Mouse (Mus musculus): ENCODE measurements around the gene Rspry1. TPM values are rescaled to one million over a fixed set of nuclear protein-coding genes. Genes with fewer than 3 reads are reported as not detected.

The Rspry1 gene
- polyA plus RNA-seq, 1 experiment from 2014 or later: 41.8 TPM

- no peak overlapping the region for H3K27ac ChIP-seq
- peaks cover 39% of the 10 kb centered on the region for H3K27me3 ChIP-seq (ENCODE audit: insufficient read depth, poor library complexity, severe bottlenecking)
- no peak for DNase-seq (ENCODE audit: low spot score)
- H3K4me1 ChIP-seq (replicated peaks): peaks cover 17% of the 10 kb centered on the region
- no peaks in the 10 kb centered on the region for H3K9me3 ChIP-seq
- no peaks in the 10 kb centered on the region for H3K36me3 ChIP-seq
- WGBS: 87% methylated on average over 4 of the region's 4 CpGs
- no peak overlapping the region for H3K4me3 ChIP-seq
Measured at GRCm38 (mm10) chr8:94700421-94700935, 98.7 kb downstream of the Rspry1 start.

DNA sequence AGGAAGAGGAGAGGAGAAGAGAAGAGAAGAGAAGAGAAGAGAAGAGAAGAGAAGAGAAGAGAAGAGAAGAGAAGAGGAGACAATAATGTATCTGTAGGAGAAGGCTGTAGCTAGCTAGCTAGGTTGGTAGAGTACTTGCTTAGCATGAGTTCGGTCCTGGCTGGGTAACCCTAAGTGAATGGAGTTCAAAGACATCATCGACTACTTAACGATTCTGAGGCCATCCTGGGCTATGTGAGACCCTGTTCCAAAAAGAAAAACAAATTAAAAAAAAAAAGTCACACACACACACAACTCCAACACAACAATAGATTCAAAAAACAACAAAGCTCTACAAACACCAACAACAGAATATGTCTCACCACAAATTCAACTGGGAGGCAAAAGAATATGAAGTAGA, 100.4 kb downstream of the Rspry1 start:
- H3K27me3 ChIP-seq (ENCODE audit: insufficient read depth, poor library complexity, severe bottlenecking): peaks cover 28% of the 10 kb centered on the region
- peak overlapping the region; percentile 57; the same call in 1 of the 2 replicates for H3K4me3 ChIP-seq
- peaks cover 6% of the 10 kb centered on the region; the same call in 1 of the 2 replicates for H3K4me1 ChIP-seq (replicated peaks)
- no peaks in the 10 kb centered on the region for H3K36me3 ChIP-seq
- WGBS: 76% methylated on average over 3 of the region's 3 CpGs
- no peak overlapping the region for H3K27ac ChIP-seq
- no peaks in the 10 kb centered on the region for H3K9me3 ChIP-seq
- no peak for DNase-seq (ENCODE audit: low spot score)

- peak; percentile 87 for DNase-seq (ENCODE audit: low spot score)
- H3K36me3 ChIP-seq: no peaks in the 10 kb centered on the region
- peak overlapping the region; percentile 31; the same call in 1 of the 2 replicates for H3K27ac ChIP-seq
- H3K27me3 ChIP-seq (ENCODE audit: insufficient read depth, poor library complexity, severe bottlenecking): peaks cover 18% of the 10 kb centered on the region
- peak overlapping the region; percentile 57 for H3K4me3 ChIP-seq
- H3K4me1 ChIP-seq (replicated peaks): peaks cover 6% of the 10 kb centered on the region; the same call in 1 of the 2 replicates
- H3K9me3 ChIP-seq: no peaks in the 10 kb centered on the region
- WGBS: under 1% methylated on average over 35 of the region's 35 CpGs
Measured at GRCm38 (mm10) chr8:94702844-94703813, 101.4 kb downstream of the Rspry1 start.

GRCm38 (mm10) chr8:94703972-94704668, 102.4 kb downstream of the Rspry1 start:
- WGBS: under 1% methylated on average over 35 of the region's 35 CpGs
- peak overlapping the region; percentile 61 for H3K4me3 ChIP-seq
- H3K27ac ChIP-seq: peak overlapping the region; percentile 69; the same call in 1 of the 2 replicates
- no peaks in the 10 kb centered on the region for H3K9me3 ChIP-seq
- peaks cover 10% of the 10 kb centered on the region; the same call in 1 of the 2 replicates for H3K27me3 ChIP-seq (ENCODE audit: insufficient read depth, poor library complexity, severe bottlenecking)
- peaks cover 6% of the 10 kb centered on the region; the same call in 1 of the 2 replicates for H3K4me1 ChIP-seq (replicated peaks)
- peak; percentile 98 for DNase-seq (ENCODE audit: low spot score)
- no peaks in the 10 kb centered on the region for H3K36me3 ChIP-seq

DNA sequence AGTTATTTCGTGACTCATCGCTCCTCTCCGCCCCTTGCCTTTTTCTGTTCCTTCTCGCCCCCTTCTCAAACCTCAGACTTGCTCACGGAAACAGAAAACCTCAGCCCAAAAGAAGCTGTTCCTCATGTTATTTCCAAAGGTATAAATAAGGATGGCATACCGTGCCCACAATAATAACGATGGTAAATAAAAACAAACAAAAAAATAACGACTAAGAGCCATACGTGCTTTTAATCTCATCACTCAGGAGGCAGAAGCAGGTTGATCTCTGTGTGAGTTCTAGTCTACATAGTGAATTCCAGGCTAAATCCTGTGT, 102.9 kb downstream of the Rspry1 start:
- Histone ChIP-seq H3K4me3 (peak overlapping the region; percentile 61), H3K27ac (peak overlapping the region; percentile 69; the same call in 1 of the 2 replicates), H3K4me1 (replicated peaks) (peaks cover 10% of the 10 kb centered on the region; the same call in 1 of the 2 replicates), H3K27me3 (ENCODE audit: insufficient read depth, poor library complexity, severe bottlenecking) (peaks cover 10% of the 10 kb centered on the region; the same call in 1 of the 2 replicates), H3K9me3 (no peaks in the 10 kb centered on the region), H3K36me3 (no peaks in the 10 kb centered on the region)
- no peak for DNase-seq (ENCODE audit: low spot score)
- 20% methylated on average over 9 of the region's 9 CpGs for WGBS

DNA sequence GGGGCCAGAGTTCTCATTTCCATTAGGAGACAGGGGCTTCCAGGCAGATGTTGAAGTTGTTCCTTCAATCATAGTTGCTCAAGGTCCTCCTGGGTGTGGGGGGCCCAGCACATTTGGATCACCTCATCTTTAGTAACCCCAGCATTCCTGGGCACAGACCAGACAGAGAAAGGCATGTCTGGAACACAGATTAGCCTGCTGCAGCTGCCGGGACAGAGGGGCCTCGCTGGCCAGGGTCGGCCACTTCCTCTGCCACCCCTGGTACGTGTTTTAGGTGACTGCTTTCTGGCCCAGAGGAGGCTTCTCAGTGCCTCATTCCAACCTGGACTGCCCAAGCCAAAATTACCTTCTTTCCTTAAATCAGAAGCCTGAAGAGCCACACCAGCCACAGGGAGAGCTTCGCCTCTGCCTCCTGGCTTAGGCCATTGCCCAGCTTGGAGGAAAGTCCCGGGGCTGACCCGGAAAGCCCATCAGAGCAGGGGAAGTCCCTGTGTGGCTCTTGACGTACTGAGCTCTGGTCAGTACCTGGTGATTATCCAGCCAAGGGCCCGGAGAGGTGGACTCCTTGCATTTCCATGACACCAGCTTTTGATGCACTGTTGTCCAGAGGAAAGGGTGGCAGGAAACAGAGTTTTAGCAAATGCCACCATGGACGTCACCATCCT, 104.0 kb downstream of the Rspry1 start:
- 87% methylated on average over 10 of the region's 10 CpGs for WGBS
- Histone ChIP-seq H3K36me3 (no peaks in the 10 kb centered on the region), H3K27ac (no peak overlapping the region), H3K9me3 (no peaks in the 10 kb centered on the region), H3K4me3 (no peak overlapping the region), H3K27me3 (ENCODE audit: insufficient read depth, poor library complexity, severe bottlenecking) (peaks cover 10% of the 10 kb centered on the region; the same call in 1 of the 2 replicates), H3K4me1 (replicated peaks) (peaks cover 17% of the 10 kb centered on the region; the same call in 1 of the 2 replicates)
- no peak for DNase-seq (ENCODE audit: low spot score)

- DNase-seq (ENCODE audit: low spot score): no peak
- Histone ChIP-seq H3K36me3 (no peaks in the 10 kb centered on the region), H3K27me3 (ENCODE audit: insufficient read depth, poor library complexity, severe bottlenecking) (peaks cover 10% of the 10 kb centered on the region; the same call in 1 of the 2 replicates), H3K27ac (no peak overlapping the region), H3K4me1 (replicated peaks) (peaks cover 17% of the 10 kb centered on the region; the same call in 1 of the 2 replicates), H3K9me3 (no peaks in the 10 kb centered on the region), H3K4me3 (no peak overlapping the region)
- WGBS: 77% methylated on average over 9 of the region's 9 CpGs
Measured at GRCm38 (mm10) chr8:94706732-94707395, 105.1 kb downstream of the Rspry1 start.

Other genes with a start within 250 kb of the Rspry1 start
- 57.3 and 59.5 TPM in 2 replicates for gene Herpud1, start 215.5 kb upstream of the Rspry1 start, polyA plus RNA-seq (2016; fragmentation: Nextera tagmentation; extraction: Ambion mirVana)
- 0.20 TPM in 1 of 2 replicates, not detected in the other for gene Nlrc5, start 167.6 kb upstream of the Rspry1 start, polyA plus RNA-seq (2016; fragmentation: Nextera tagmentation; extraction: Ambion mirVana)
- gene Cpne2, start 68.9 kb upstream of the Rspry1 start, polyA plus RNA-seq (2016; fragmentation: Nextera tagmentation; extraction: Ambion mirVana): 10.0 and 11.1 TPM in 2 replicates
- gene Fam192a, start 60 bp downstream of the Rspry1 start, polyA plus RNA-seq (2016; fragmentation: Nextera tagmentation; extraction: Ambion mirVana): 82.4 and 86.2 TPM in 2 replicates
- 205 and 217 TPM in 2 replicates for gene Arl2bp, start 64.7 kb downstream of the Rspry1 start, polyA plus RNA-seq (2016; fragmentation: Nextera tagmentation; extraction: Ambion mirVana)
- gene Pllp, start 94.3 kb downstream of the Rspry1 start, polyA plus RNA-seq (2016; fragmentation: Nextera tagmentation; extraction: Ambion mirVana): 0.15 and 0.21 TPM in 2 replicates
- not detected in 2 replicates for gene Ccl22, start 143.7 kb downstream of the Rspry1 start, polyA plus RNA-seq (2016; fragmentation: Nextera tagmentation; extraction: Ambion mirVana)
- gene Cx3cl1, start 170.1 kb downstream of the Rspry1 start, polyA plus RNA-seq (2016; fragmentation: Nextera tagmentation; extraction: Ambion mirVana): 12.2 and 13.3 TPM in 2 replicates
- gene Ccl17, start 208.5 kb downstream of the Rspry1 start, polyA plus RNA-seq (2016; fragmentation: Nextera tagmentation; extraction: Ambion mirVana): not detected in 2 replicates
- gene Coq9, start 236.4 kb downstream of the Rspry1 start, polyA plus RNA-seq (2016; fragmentation: Nextera tagmentation; extraction: Ambion mirVana): 52.2 and 52.3 TPM in 2 replicates
- gene Ciapin1, start 236.4 kb downstream of the Rspry1 start, polyA plus RNA-seq (2016; fragmentation: Nextera tagmentation; extraction: Ambion mirVana): 181 and 194 TPM in 2 replicates